In genomic region chr14:118225911-118226310, GRCm38 (mm10) we compare ENCODE assay signal across 10 mouse cellular contexts. TPM values are rescaled to one million over a fixed set of nuclear protein-coding genes. Genes with fewer than 3 reads are reported as not detected.
DNase-seq lines count a peak whose midpoint lies in the region; ATAC-seq and TF ChIP-seq lines count a peak whose summit lies in the region.
"Had no signal": no experiment of that assay in that cellular context is flagged by ENCODE, and none has a peak within 500 bp of the region (broad histone marks: within the 10 kb centered on the region; RNA-seq: fewer than 3 reads in every experiment).

No protein-coding gene starts in this region.

- peaks cover 82% of the 10 kb centered on the region for H3K27me3 ChIP-seq in E14TG2a.4 (ENCODE audit: insufficient read depth, low read length)
- peaks cover 70% of the 10 kb centered on the region for H3K27me3 ChIP-seq in forebrain, embryonic 13.5 days
- H3K27me3 ChIP-seq in limb, embryonic 13.5 days, result peaks cover 93% of the 10 kb centered on the region

- H3K9ac ChIP-seq in forebrain, embryonic 13.5 days, result peak overlapping the region; percentile 6; the same call in 1 of the 2 replicates
- no peak overlapping the region for H3K9ac ChIP-seq in limb, embryonic 13.5 days
- H3K9ac ChIP-seq: liver, embryonic 14.5 days had no signal

- 0% methylated on average over 21 of the region's 21 CpGs for WGBS in forebrain, embryonic 13.5 days
- WGBS in limb, embryonic 13.5 days, result under 1% methylated on average over 21 of the region's 21 CpGs

- peak overlapping the region; percentile 39 for H3K4me3 ChIP-seq in gastrocnemius, adult 2 months
- peak overlapping the region; percentile 52 for H3K4me3 ChIP-seq in E14TG2a.4 (replicated peaks; ENCODE audit: low read length)
- peak overlapping the region; percentile 8 for H3K4me3 ChIP-seq in forebrain, embryonic 13.5 days
- peak overlapping the region; percentile 19 for H3K4me3 ChIP-seq in limb, embryonic 13.5 days

- peak; percentile 59 for ATAC-seq in forebrain, embryonic 13.5 days
- no peak for ATAC-seq in limb, embryonic 13.5 days (ENCODE audit: low FRiP score, low read depth)

- H3K4me2 ChIP-seq in forebrain, embryonic 13.5 days, result peak overlapping the region; percentile 51
- peak overlapping the region; percentile 30; the same call in 1 of the 2 replicates for H3K4me2 ChIP-seq in limb, embryonic 13.5 days (replicated peaks)

- DNase-seq in gastrocnemius, adult 2 months, result no peak
- DNase-seq in gastrocnemius, postnatal 10 days, result no peak
- DNase-seq in testis, postnatal 10 days (ENCODE audit: low spot score), result no peak
- no peak for DNase-seq in spleen, postnatal 36 days (ENCODE audit: low spot score in 2 of 2)
- no peak for DNase-seq in frontal cortex, adult 2 months (ENCODE audit: extremely low spot score in 1 of 2, low spot score in 1 of 2)
- DNase-seq: cerebellum, adult 9-10 months had no signal

- no peak overlapping the region for H3K27ac ChIP-seq in gastrocnemius, adult 2 months
- no peak overlapping the region for H3K27ac ChIP-seq in forebrain, embryonic 13.5 days
- no peak overlapping the region for H3K27ac ChIP-seq in limb, embryonic 13.5 days
- H3K27ac ChIP-seq: liver, embryonic 14.5 days had no signal

- peaks cover 70% of the 10 kb centered on the region for H3K4me1 ChIP-seq in E14TG2a.4 (replicated peaks; ENCODE audit: low read depth, low read length)
- H3K4me1 ChIP-seq in forebrain, embryonic 13.5 days, result peaks cover 55% of the 10 kb centered on the region
- peaks cover 16% of the 10 kb centered on the region for H3K4me1 ChIP-seq in limb, embryonic 13.5 days

- TF ChIP-seq CTCF in gastrocnemius, adult 2 months (IDR thresholded peaks at IDR 0.05), result no peak
- TF ChIP-seq CTCF in E14TG2a.4 (conservative IDR thresholded peaks at IDR 0.05; ENCODE audit: low read length), result no peak

- intact Hi-C loops in gastrocnemius, adult 2 months (cut with DNase I), result no loop called here

- H3K36me3 ChIP-seq in E14TG2a.4 (ENCODE audit: insufficient read depth, low read length), result no peaks in the 10 kb centered on the region
- H3K36me3 ChIP-seq in forebrain, embryonic 13.5 days (ENCODE audit: poor library complexity, severe bottlenecking), result no peaks in the 10 kb centered on the region
- H3K36me3 ChIP-seq in limb, embryonic 13.5 days, result no peaks in the 10 kb centered on the region

- no peaks in the 10 kb centered on the region for H3K9me3 ChIP-seq in E14TG2a.4 (ENCODE audit: low read length)
- H3K9me3 ChIP-seq in forebrain, embryonic 13.5 days (replicated peaks), result no peaks in the 10 kb centered on the region
- 0 out of 2 replicates have a peak, but pooled peaks cover 3% of the 10 kb centered on the region for H3K9me3 ChIP-seq in limb, embryonic 13.5 days

RNA-seq across cellular contexts. Expression of gene Sox21, which starts 10.9 kb away (rescaled TPM):
- total RNA-seq in gastrocnemius, adult 2 months (2021), result not detected
- total RNA-seq in gastrocnemius, postnatal 10 days (2021), result not detected
- 8.9 and 11.5 TPM in 2 replicates for polyA plus RNA-seq in forebrain, embryonic 13.5 days (2015; fragmentation: Nextera tagmentation; extraction: Ambion mirVana)
- polyA plus RNA-seq in limb, embryonic 13.5 days (2015; fragmentation: Nextera tagmentation; extraction: Ambion mirVana), result 0.11 and 0.19 TPM in 2 replicates
- polyA plus RNA-seq in frontal cortex, adult 2 months (2012; rRNA removed), result 7.8 and 10.3 TPM in 2 replicates
- polyA plus RNA-seq: liver, embryonic 14.5 days had no signal

RNA-seq across cellular contexts. Expression of gene Gm9376, which starts 40.8 kb away (rescaled TPM):
- not detected for total RNA-seq in gastrocnemius, adult 2 months (2021)
- not detected for total RNA-seq in gastrocnemius, postnatal 10 days (2021)
- polyA plus RNA-seq in forebrain, embryonic 13.5 days (2015; fragmentation: Nextera tagmentation; extraction: Ambion mirVana), result not detected in 2 replicates
- not detected in 2 replicates for polyA plus RNA-seq in limb, embryonic 13.5 days (2015; fragmentation: Nextera tagmentation; extraction: Ambion mirVana)
- polyA plus RNA-seq in frontal cortex, adult 2 months (2012; rRNA removed), result not detected in 2 replicates
- polyA plus RNA-seq: liver, embryonic 14.5 days had no signal
